Mouse (Mus musculus): ENCODE results near the gene Hormad1.

Gene Hormad1

DNA sequence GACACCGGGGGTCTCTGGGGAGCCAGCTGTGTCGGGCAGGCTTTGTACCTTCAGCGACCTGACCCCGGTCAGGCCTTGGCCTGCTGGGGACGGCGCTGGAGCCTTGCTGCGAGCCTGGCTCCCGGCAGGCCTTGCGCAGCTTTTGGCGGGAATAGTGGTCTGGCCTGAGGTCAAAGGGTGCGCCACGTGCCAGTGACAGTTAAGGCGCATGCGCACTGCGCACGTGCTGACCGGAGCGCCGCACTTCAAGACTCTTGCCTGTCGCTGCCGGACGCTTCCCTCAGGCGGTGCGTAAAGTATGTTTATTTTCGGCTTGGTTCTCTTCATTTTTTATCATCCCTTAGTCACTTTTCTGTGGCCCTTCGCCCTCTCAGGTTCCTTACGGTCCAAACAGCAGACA, at the start of gene Hormad1:
Gene Hormad1 (plus strand): TSS at position 241 of the 400 bp plus-strand sequence.
- DNase-seq: no peak

DNA sequence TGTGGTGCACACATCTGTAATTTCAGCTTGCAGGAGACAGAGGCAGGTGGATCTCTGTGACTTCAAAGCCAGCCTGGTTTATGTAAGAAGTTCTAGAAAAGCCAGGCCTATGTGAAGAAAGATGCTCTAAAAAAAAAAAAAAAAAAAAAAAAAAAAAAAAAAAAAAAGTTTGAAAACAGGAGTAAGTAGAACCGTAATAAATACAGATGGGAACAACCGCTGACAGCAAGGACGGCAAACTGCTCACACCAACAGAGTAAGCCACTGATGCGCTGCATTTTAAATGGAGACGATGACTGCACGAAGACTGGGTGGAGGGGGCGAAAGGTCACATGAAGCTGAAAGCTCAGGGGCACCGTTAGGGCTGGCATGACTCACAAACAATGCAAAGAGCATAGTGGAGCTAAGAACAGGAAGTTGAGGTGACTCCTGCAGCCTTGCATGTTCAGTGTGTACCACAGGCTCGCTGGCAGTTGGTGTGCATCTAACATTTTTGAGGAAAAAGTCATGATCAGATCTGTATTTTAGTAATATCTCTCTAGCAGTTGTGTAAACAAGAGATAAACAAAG, 47.8 kb upstream of the Hormad1 start:
- no peak for DNase-seq

DNA sequence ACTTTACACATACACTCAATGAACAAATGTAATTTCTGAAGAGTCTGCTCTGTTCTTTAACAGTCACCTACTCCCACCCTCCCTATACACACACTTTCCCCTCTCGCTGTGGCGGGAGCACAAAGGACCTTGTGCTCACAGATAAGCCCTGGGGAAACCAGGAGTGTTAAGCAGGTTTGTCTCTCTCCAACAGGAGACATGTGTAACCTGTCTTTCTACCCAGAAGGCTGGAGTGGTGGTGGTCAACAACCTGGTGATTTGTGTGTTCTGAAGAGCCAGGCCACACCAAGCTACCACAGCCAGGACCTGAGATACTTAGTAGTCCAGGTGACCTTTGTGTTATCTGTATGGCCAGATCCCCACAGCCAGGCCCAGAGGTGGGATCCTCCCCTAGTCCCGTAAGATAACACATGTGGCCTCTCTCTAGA, 42.8 kb upstream of the Hormad1 start:
- DNase-seq: no peak

DNA sequence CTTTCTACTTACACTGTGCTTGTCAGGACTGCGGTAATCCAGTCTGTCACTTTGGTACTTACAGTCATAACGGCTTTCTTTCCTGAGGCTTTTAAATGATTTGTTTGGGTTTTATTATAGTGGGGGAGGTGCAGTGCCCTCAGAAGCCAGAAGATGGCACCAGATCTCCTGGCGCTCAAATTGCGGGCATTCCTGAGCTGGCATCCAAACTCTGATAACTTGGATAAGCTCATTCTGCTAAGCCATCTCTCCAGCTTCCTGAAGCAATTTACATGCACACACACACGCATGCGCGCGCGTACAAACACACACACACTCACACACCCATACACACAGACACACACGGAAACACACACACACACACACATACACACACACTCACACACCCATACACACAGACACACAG, 42.0 kb upstream of the Hormad1 start:
- DNase-seq: peak in 1 of 2 experiments; percentile 68

DNA sequence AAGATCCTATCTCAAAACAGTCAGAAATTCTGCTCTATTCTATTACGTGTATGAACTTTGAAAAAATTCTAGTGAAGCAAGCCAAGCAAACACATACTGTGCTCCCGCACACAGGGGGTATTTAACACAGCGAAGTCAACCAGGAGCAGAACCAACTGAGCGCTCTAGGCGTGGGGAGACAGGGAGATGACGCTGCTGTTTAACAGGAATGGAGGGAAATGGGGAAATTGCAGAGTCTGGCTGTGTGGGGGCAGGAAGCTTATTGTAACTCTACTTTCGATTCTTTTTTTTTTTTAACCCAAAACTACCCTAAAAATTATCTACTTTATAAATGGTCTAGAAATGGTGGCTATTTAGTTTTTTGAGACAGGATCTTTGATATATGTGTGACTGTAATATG, 40.6 kb upstream of the Hormad1 start:
- DNase-seq: no peak

DNA sequence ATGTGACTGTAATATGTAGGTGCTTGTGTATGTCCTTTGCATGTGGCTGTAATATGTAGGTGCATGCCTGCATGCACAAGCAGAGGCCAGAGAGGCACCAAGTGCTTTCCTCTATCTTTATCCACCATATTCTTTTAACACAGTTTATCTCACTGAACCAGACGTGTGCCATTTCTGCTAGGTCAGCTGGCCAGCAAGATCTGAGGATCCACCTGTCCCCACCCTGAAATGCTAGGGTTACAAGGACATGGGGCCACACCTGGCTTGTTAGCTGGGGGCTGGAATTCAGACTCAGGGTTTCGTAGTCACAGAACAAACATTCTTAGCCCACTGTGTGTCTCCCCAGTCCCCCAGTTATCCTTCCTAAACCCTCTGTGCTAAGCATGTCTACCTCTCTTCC, 40.2 kb upstream of the Hormad1 start:
- DNase-seq: no peak

DNA sequence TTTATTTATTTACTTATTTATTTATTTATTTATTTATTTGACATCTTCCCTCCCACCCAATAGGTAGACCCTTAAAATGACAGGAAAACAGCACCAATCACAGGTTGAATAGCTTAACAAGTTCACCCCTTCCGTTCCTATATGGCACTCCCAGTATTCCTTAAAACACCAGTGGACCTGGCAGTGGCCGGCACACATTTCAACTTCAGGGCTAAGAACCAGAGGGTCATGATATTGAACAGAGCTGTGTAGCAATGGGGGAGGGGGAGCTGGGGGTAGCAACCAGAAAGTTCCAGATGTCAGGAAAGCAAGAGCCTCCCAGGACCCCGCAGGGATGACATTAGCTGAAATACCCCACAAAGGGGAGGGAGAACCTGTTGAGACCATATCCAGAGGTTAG, 39.4 kb upstream of the Hormad1 start:
- DNase-seq: no peak

DNA sequence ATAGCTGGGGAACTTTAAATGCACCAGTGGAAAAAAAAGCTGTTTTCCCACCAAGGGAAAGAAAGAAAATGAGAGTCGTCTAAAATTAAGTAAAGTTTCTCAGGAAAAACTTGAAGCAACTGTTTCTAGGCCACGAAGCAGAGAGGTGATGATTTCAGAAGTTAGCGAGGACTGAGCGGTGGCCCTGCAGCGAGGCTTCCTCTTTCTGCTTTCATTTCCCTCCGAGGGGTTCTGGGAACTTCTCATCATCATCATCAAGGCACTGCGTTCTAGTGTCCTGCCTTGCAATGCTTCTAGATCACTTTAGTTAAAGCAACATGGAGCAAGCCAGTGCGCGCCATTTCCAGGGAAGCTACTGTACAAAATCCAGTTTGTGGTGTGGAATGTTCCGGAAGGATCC, 38.3 kb upstream of the Hormad1 start:
- DNase-seq: peak; percentile 43 to 45

DNA sequence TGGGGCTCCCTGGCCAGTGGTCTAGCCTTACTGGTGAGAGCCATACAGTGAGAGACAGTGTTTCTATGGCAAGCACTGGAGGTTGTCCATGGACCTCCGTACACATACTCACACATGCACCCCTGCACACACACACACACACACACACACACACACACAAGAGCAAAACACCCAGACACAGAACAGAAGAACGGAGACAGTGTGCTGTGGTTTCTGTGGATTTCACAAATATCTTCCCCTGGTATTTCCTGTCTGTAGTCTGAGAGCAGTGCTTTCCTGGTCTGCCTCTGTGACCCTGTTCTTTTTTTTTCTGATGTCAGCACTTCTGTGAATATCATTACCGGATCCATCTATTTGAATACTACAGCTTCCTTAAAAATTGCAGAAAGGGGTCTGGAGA, 35.8 kb upstream of the Hormad1 start:
- no peak for DNase-seq

DNA sequence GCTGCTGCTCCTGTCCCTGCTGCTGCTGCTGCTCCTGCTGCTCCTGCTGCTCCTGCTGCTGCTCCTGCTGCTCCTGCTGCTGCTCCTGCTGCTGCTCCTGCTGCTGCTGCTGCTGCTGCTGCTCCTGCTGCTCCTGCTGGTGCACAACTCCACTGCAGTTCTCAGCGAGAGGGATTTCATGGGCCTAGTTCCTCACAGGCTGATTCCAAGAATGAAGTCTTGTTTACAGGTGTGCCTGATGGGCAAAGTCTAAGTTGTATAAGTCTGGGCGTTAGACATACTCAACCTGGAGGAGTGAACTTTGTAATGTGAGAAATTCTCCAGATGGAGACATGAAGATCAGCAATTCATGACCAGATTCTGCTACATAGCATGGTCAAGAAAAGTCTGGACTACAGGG, 34.8 kb upstream of the Hormad1 start:
- no peak for DNase-seq

DNA sequence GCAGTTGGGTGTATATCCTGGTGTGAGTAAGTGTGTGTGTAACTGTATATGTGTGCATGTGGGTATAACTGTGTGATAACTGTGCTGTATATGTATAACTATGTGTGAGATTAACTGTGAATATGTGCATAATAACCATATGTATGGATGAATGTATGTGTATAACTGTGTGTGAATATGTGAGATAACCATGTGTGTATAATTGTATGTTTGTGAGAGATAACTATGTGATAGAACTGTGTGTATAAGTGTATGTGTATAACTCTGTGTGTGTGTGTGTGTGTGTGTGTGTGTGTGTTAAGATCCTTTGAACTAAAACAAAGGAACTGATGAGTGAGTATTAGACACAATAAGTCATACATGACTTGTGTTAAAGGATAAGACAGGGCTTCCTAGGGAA, 33.4 kb upstream of the Hormad1 start:
- no peak for DNase-seq

DNA sequence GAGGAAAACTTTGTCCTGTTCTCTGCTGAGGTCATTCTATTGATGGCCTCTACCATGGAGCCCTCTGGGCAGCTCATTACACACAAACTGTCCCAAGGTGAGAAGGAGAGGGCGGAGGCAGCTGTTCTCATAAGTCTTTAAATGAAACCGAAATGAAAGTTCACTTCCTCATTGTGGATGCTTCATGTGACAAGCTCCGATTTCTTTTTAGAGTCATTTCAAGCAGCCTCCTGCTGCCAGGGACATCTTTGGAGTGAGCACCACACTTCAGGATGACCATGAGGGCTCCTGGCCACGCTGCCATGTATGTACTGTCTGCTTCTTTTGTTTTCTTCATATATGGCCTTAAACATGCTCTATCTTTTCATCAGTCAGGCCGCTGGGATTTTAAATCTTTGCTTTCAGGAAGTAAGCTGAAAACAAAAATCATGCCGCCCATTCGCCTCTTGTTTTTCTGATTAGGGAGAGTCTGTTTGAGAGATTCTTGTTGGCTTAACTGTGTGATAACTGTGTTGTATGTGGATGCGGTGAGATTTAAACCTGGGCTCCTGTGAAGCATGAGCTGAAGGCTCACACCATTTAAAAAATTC, 32.8 kb upstream of the Hormad1 start, which contains the start of gene Ctss:
Gene Ctss (plus strand): TSS at position 165 of the 590 bp plus-strand sequence.
- peak in 1 of 2 experiments; percentile 57 for DNase-seq

DNA sequence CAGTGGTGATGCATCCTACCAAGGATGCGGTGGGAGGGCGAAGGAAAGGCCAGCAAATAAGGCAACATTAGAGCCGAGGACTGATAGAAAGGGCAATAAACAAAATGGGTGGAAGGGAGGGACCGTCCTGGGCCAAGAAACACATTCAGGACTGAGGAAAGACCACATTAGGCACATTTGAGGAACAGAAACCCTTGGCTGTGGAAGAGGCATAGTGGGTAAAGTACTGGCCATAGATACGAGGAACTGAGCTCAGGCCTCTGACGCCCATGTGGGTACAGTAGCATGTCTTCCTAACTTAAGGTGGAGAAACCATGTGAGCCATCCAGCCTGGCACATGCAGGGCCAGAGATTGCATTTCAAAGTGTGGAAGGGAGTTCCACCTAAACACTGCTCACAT, 29.7 kb upstream of the Hormad1 start:
- DNase-seq: no peak

DNA sequence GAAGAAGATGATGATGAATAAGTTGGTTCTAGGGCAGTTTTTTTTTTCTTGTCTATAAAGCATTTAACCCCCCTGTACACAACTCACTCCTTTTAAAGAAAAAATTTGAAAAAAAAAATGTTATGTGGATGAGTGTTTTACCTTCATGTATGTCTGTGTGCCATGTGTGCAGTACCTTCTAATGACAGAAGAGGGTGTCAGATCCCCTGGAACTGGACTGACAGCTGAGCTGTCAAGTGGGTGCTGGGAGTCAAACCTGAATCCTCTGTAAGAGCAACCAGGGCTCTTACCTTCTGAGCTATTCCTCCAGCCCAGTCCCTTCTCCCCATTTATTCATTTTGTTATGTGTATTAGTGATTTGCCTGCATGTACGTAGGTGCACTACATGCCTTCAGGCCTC, 28.5 kb upstream of the Hormad1 start:
- no peak for DNase-seq

DNA sequence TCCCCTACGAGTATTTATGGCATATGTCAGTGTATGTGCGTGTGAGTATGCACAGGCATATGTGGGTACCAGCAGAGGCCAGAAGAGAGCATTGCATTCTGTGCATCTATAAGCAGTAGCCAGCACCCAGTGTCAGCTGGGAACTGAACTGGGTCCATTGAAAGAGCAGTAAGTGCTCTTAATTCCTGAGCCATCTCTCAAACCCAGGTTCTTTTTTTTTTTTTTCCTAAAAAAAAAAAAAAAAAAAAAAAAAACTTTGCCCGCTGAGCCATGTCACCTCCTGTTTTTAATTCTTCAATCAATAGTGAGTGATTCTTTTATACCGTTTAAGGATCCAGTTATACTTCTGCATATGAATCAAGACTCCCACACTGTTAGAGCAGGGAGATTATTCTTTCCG, 26.1 kb upstream of the Hormad1 start:
- no peak for DNase-seq

DNA sequence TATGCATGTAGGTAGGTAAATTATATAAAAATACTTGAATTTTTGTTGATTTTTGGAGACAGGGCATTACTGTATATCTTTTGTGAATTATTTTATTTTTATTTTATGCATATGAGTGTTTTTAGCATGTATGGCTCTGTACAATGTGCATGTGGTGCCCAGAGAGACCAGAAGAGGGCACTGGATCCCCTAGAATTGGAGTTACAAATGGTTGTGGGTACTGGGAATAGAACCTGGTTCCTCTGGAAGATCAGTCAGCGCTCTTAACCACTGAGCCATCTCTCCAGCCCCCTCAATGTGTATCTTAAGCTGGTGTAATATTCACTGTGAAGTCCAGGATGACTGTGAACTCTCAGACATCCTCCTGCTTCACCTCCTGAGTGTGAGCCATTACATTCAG, 24.6 kb upstream of the Hormad1 start:
- no peak for DNase-seq

DNA sequence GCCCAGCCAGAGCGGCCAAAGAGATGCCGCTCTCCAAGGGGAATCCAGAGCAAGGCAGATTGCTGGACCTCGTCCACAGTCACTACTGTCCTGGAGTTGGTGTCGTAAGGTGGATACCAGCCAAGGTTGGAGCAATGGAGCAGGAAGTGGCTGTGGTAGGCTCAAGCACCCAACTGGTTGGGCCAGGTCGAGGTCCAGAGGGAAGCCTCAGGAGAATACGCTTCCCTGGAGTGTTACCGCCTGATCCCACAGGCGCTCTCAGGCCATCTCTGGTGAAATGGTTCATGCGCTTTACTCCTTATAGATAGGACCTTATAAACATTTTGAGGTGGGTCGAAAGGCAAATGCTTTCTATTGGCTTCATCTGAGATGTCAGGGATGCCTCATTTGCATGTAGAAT, 20.5 kb upstream of the Hormad1 start:
- DNase-seq: no peak

DNA sequence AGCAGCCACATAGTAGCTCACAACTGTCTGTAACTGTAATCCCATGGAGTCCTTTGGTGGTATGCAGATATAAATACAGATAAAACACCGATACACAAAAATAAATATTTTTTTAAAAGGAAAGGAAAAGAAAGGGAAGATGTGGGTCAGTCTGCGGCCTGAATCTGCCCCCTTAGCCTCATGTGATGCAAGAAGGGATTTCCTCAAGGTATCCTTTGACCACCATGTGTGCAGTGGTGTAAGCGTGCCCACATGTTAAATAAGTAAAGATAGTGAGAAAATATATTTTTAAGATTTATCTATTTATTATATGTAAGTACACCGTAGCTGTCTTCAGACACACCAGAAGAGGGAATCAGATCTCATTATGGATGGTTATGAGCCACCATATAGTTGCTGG, 19.6 kb upstream of the Hormad1 start:
- no peak for DNase-seq

DNA sequence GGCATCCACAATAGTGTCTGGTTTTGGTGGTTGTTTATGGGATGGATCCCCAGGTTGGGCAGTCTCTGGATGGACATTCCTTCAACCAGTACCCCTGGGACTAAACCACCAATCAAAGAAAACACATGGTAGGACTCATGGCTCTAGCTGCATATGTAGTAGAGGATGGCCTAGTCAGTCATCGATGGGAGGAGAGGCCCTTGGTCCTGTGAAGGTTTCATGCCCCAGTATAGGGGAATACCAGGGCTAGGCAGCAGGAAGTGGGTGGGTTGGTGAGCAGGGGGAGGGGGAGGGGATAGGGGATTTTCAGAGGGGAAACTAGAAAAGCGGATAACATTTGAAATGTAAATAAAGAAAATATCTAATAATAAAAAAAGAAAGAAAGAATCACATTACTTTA, 18.3 kb upstream of the Hormad1 start:
- DNase-seq: peak in 1 of 2 experiments; percentile 30

DNA sequence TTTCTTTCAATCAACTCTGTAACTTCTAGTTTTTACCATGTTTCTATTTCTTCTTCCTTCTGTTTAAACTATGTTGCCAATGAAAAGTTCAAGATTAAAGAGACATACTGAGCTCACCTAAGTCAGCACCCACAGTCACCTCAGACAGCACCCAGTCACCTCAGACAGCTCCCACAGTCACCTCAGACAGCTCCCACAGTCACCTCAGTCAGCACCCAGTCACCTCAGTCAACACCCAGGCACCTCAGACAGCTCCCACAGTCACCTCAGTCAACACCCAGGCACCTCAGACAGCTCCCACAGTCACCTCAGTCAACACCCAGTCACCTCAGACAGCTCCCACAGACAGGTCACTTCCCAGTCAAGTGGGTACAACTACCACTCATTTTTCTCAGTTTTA, 17.3 kb upstream of the Hormad1 start:
- no peak for DNase-seq

DNA sequence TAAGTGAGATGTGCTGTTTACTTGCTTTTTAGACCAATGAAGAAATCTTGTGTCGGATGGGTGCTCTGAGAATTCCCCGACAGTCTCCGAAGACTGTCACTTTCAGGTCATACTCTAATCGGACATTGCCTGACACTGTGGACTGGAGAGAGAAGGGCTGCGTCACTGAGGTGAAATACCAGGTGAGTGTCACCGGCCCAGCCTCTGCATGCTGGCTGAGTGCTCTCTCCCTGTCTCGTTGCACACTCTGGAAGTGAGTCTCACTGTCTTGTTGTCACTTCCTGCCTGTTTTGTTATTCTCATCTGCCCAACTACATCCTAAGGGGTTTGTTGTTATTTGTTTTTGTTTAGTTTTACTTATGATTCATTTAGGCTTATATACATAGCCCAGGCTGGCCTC, 16.5 kb upstream of the Hormad1 start:
- DNase-seq: no peak

DNA sequence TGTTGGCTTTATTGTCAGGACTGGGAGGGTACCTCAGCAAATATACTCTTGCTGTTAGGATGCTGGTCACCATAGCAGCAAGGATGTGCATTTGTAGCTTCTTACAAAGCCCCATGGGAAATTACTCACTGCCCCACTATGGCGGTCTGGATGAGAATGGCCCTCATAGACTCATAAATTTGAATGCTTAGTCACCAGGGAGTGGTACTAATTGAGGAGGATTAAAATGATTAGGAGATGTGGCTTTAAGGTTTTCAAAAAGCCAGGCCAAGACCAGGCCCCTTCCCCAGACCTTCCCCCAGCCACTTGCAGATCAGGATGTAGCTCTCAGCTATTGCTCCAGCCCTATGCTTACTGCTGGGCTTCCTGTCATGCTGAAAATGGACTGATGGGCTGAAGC, 9.3 kb upstream of the Hormad1 start:
- no peak for DNase-seq

DNA sequence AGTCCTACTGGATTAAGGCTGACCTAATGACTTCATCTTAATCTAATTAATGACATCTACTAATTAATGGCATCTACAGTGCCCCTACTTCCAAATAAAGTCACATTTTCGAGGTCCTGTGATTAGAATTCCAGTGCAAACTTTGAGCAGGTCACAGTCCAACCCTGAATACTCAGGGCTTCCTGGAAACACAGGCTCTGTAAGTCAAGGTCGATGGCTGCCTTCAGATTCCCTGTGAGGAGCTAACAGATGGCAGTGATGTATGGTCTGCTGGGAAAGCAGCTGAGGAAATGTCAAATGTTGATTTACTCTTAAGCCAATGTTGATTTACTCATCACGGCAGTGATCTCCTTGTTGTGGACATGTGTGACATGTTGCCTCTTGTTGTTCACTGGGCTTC, 5.5 kb upstream of the Hormad1 start:
- no peak for DNase-seq

DNA sequence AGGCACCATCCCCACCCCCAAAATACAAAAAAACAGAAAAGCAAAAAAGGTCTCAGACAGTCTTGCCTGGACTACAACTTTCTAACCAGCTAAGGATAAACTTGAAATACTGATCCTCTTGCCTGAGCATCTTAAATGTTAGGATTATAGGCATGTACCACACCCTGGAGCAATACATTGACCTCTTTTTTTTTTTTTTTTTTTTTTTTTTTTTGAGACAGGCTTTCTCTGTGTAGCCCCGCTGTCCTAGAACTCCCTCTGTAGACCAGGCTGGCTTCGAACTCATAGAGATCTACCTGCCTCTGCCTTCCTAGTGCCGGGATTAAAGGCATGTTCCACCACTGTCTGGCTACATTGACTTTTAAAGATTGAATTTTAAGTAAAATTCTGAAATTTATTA, 1.3 kb downstream of the Hormad1 start:
- DNase-seq: no peak

DNA sequence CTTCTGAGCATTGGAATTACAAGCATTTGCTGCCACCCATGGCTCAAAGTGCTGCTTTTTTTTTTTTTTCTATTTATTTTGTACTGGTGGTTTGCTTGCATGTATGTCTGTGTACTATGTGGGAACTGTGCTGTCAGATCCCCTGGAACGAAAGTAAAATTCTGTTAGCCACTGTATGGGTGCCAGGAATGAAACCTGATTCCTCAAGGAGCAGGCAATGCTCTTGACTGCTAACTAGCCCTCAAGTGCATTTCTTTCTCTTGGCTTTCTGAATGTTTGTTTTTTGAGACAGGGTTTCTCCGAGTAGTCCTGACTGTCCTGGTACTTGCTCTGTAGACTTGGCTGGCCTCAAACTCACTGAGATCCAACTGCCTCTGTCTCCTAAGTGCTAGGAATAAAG, 2.3 kb downstream of the Hormad1 start:
- no peak for DNase-seq
